Mouse (Mus musculus) hindbrain, embryonic 14.5 days (tissue): Measurements from ENCODE around the gene 4930558K02Rik. TPM values are rescaled to one million over a fixed set of nuclear protein-coding genes. Genes with fewer than 3 reads are reported as not detected.
A peak's percentile ranks its signal among the peaks of the same experiment; 100 is the strongest.

Experiments used
- ATAC-seq: fragments of 200-750 bp; cut with Nextera tagmentation; 2 replicates; pipeline ENCODE4 v1.8.0; 2017; ENCODE audit warnings: moderate number of reproducible peaks, mild to moderate bottlenecking, moderate TSS enrichment, moderate library complexity; ENCODE audit not compliant: low FRiP score
- DNase-seq: peaks from one replicate; pipeline ENCODE4 v3.0.0-alpha.2; 2015; ENCODE audit warnings: low spot score
- H3K27ac ChIP-seq: fragments of 300-500 bp; sonication (generic); 2 replicates; pipeline ENCODE4 v1.5.1; 2014; ENCODE audit warnings: mild to moderate bottlenecking, moderate library complexity
- H3K27me3 ChIP-seq: fragments of 300-500 bp; sonication (generic); 2 replicates; pipeline ENCODE4 v1.6.1; 2014; ENCODE audit warnings: mild to moderate bottlenecking, low read length, mixed read lengths; ENCODE audit not compliant: control insufficient read depth, insufficient read depth
- H3K36me3 ChIP-seq: fragments of 300-500 bp; sonication (generic); replicated peaks from 2 replicates; pipeline ENCODE4 v1.6.1; 2014; ENCODE audit not compliant: control insufficient read depth, insufficient read depth
- H3K4me1 ChIP-seq: fragments of 300-500 bp; sonication (generic); replicated peaks from 2 replicates; pipeline ENCODE4 v1.6.1; 2014; ENCODE audit warnings: antibody characterized with exemption, low read length, mixed read lengths; ENCODE audit not compliant: control insufficient read depth, insufficient read depth
- H3K4me2 ChIP-seq: fragments of 300-500 bp; sonication (generic); replicated peaks from 2 replicates; pipeline ENCODE4 v1.6.1; 2014; ENCODE audit warnings: mild to moderate bottlenecking, moderate library complexity
- H3K4me3 ChIP-seq: fragments of 300-500 bp; sonication (generic); replicated peaks from 2 replicates; pipeline ENCODE4 v1.5.1; 2014; ENCODE audit warnings: mild to moderate bottlenecking, low read length
- H3K9ac ChIP-seq: fragments of 300-500 bp; sonication (generic); 2 replicates; pipeline ENCODE4 v1.6.1; 2014
- H3K9me3 ChIP-seq: fragments of 300-500 bp; sonication (generic); 2 replicates; pipeline ENCODE4 v1.6.1; 2016; ENCODE audit warnings: low read length; ENCODE audit not compliant: control insufficient read depth
- WGBS: fragments of 180-500 bp; shearing (Covaris S2); extraction: QIAGEN DNeasy Blood & Tissue Kit; methylation state at CpG from one replicate; pipeline ENCODE4 v1.1.7; 2014; 5-methylcytosine and 5-hydroxymethylcytosine counted together
- polyA plus RNA-seq: library from polyadenylated mRNA; unstranded; fragments of >200 nt; fragmentation: Nextera tagmentation; extraction: Ambion mirVana; gene quantifications from 2 replicates; pipeline ENCODE4 v1.2.1, GENCODE M21; 2014

Gene 4930558K02Rik
- polyA plus RNA-seq, 1 experiment from 2014 or later: 0.20 TPM

GRCm38 (mm10) chr1:161967936-161968335 lies 11.5 kb downstream of the 4930558K02Rik start:
- H3K27me3 ChIP-seq: no peaks in the 10 kb centered on the region
- no peaks in the 10 kb centered on the region for H3K36me3 ChIP-seq
- no peak for ATAC-seq
- H3K9me3 ChIP-seq: no peaks in the 10 kb centered on the region
- 94% methylated on average over 2 of the region's 2 CpGs for WGBS
- H3K4me3 ChIP-seq: no peak overlapping the region
- H3K9ac ChIP-seq: no peak overlapping the region
- H3K4me2 ChIP-seq: no peak overlapping the region
- no peak overlapping the region for H3K27ac ChIP-seq
- DNase-seq: no peak
- H3K4me1 ChIP-seq: peaks cover 15% of the 10 kb centered on the region; the same call in 1 of the 2 replicates

GRCm38 (mm10) chr1:161962465-161963377 lies 16.7 kb downstream of the 4930558K02Rik start:
- ATAC-seq: peak; percentile 66; the same call in 1 of the 2 replicates
- Histone ChIP-seq H3K36me3 (no peaks in the 10 kb centered on the region), H3K4me1 (no peaks in the 10 kb centered on the region), H3K9me3 (no peaks in the 10 kb centered on the region), H3K27ac (no peak overlapping the region), H3K4me2 (no peak overlapping the region), H3K9ac (no peak overlapping the region), H3K4me3 (no peak overlapping the region), H3K27me3 (no peaks in the 10 kb centered on the region)
- 58% methylated on average over 3 of the region's 3 CpGs for WGBS
- no peak for DNase-seq

GRCm38 (mm10) chr1:161957964-161958950 lies 21.2 kb downstream of the 4930558K02Rik start:
- ATAC-seq (no peak), DNase-seq (no peak)
- Histone ChIP-seq H3K27me3 (no peaks in the 10 kb centered on the region), H3K27ac (no peak overlapping the region), H3K36me3 (no peaks in the 10 kb centered on the region), H3K9me3 (no peaks in the 10 kb centered on the region), H3K4me1 (no peaks in the 10 kb centered on the region), H3K9ac (no peak overlapping the region), H3K4me2 (no peak overlapping the region), H3K4me3 (no peak overlapping the region)
- WGBS: 86% methylated on average over 19 of the region's 19 CpGs

GRCm38 (mm10) chr1:161955846-161956245 lies 23.6 kb downstream of the 4930558K02Rik start:
- no peak for ATAC-seq
- H3K27ac ChIP-seq: no peak overlapping the region
- H3K27me3 ChIP-seq: no peaks in the 10 kb centered on the region
- 74% methylated on average over 5 of the region's 5 CpGs for WGBS
- H3K4me1 ChIP-seq: no peaks in the 10 kb centered on the region
- no peaks in the 10 kb centered on the region for H3K36me3 ChIP-seq
- no peak for DNase-seq
- no peak overlapping the region for H3K4me3 ChIP-seq
- no peak overlapping the region for H3K4me2 ChIP-seq
- H3K9me3 ChIP-seq: no peaks in the 10 kb centered on the region
- H3K9ac ChIP-seq: no peak overlapping the region

- Histone ChIP-seq H3K27ac (no peak overlapping the region), H3K4me1 (no peaks in the 10 kb centered on the region), H3K9ac (no peak overlapping the region), H3K4me3 (no peak overlapping the region), H3K9me3 (no peaks in the 10 kb centered on the region), H3K4me2 (no peak overlapping the region), H3K36me3 (no peaks in the 10 kb centered on the region), H3K27me3 (no peaks in the 10 kb centered on the region)
- DNase-seq (no peak), ATAC-seq (no peak)
- 63% methylated on average over 1 of the region's 1 CpGs for WGBS
Measured at GRCm38 (mm10) chr1:161952599-161952998, 26.8 kb downstream of the 4930558K02Rik start.

- 87% methylated on average over 5 of the region's 5 CpGs for WGBS
- ATAC-seq (no peak), DNase-seq (no peak)
- Histone ChIP-seq H3K4me1 (no peaks in the 10 kb centered on the region), H3K36me3 (no peaks in the 10 kb centered on the region), H3K27ac (no peak overlapping the region), H3K9me3 (no peaks in the 10 kb centered on the region), H3K4me3 (no peak overlapping the region), H3K27me3 (no peaks in the 10 kb centered on the region), H3K9ac (no peak overlapping the region), H3K4me2 (no peak overlapping the region)
Measured at GRCm38 (mm10) chr1:161951009-161951779, 28.2 kb downstream of the 4930558K02Rik start.

- 96% methylated on average over 2 of the region's 2 CpGs for WGBS
- Histone ChIP-seq H3K4me2 (no peak overlapping the region), H3K27ac (no peak overlapping the region), H3K9me3 (no peaks in the 10 kb centered on the region), H3K27me3 (no peaks in the 10 kb centered on the region), H3K4me3 (no peak overlapping the region), H3K36me3 (no peaks in the 10 kb centered on the region), H3K9ac (no peak overlapping the region), H3K4me1 (no peaks in the 10 kb centered on the region)
- ATAC-seq (no peak), DNase-seq (no peak)
Measured at GRCm38 (mm10) chr1:161942082-161942481, 37.4 kb downstream of the 4930558K02Rik start.

- DNase-seq (no peak), ATAC-seq (no peak)
- H3K4me3 ChIP-seq: no peak overlapping the region
- H3K9me3 ChIP-seq: no peaks in the 10 kb centered on the region
- 83% methylated on average over 4 of the region's 4 CpGs for WGBS
- no peak overlapping the region for H3K9ac ChIP-seq
- H3K27me3 ChIP-seq: no peaks in the 10 kb centered on the region
- H3K36me3 ChIP-seq: no peaks in the 10 kb centered on the region
- no peaks in the 10 kb centered on the region for H3K4me1 ChIP-seq
- H3K4me2 ChIP-seq: no peak overlapping the region
- H3K27ac ChIP-seq: no peak overlapping the region
Measured at GRCm38 (mm10) chr1:161932286-161932685, 47.1 kb downstream of the 4930558K02Rik start.
